Mouse (Mus musculus): ENCODE results near the gene Phex. TPM values are rescaled to one million over a fixed set of nuclear protein-coding genes. Genes with fewer than 3 reads are reported as not detected.
A peak's percentile ranks its signal among the peaks of the same experiment; 100 is the strongest.

Gene Phex
- polyA plus RNA-seq (2014; fragmentation: Nextera tagmentation; extraction: Ambion mirVana) = 0.08 and 0.22 TPM in 2 replicates

DNA sequence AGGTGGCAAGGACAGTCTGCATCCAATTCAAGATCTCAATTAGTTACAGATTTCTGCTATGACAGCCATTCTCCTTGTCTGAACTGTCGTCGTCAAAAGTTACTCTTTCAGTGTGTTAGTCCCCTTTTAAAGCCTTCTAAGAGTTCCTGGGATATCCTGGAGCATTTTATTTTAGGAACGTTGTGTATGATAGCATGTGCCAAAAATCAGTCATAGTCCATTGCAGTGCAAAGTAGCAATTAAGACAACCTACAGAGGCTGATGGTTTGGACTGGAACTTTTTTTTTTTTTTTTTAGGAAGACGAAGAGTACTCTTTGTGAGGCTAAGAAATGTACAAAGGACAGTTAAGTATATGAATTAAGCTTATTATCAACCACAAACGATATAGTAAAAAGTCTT, at the start of gene Phex:
Gene Phex, minus strand, starts transcription at position 101 of the 400 bp plus-strand sequence.
- ATAC-seq (replicated peaks; ENCODE audit: low FRiP score, low TSS enrichment, low read depth) = no peak
- no peak within 1 kb of the TSS for H3K9ac ChIP-seq (ENCODE audit: low read length)
- no peaks in the 10 kb centered on the region for H3K36me3 ChIP-seq (ENCODE audit: control insufficient read depth, insufficient read depth, low read length)
- H3K9me3 ChIP-seq (ENCODE audit: control insufficient read depth, low read length) = no peaks in the 10 kb centered on the region
- DNase-seq (ENCODE audit: low spot score) = no peak
- no peaks in the 10 kb centered on the region for H3K27me3 ChIP-seq (replicated peaks; ENCODE audit: control insufficient read depth, insufficient read depth, low read length)
- H3K4me2 ChIP-seq (ENCODE audit: low read length) = no peak within 1 kb of the TSS
- WGBS = 70% methylated on average over 5 of the region's 5 CpGs
- no peaks in the 10 kb centered on the region for H3K4me1 ChIP-seq (replicated peaks; ENCODE audit: control insufficient read depth, insufficient read depth, low read length)
- no peak within 1 kb of the TSS for H3K27ac ChIP-seq (ENCODE audit: low read depth)
- H3K4me3 ChIP-seq (ENCODE audit: low read depth, low read length) = no peak within 1 kb of the TSS

DNA sequence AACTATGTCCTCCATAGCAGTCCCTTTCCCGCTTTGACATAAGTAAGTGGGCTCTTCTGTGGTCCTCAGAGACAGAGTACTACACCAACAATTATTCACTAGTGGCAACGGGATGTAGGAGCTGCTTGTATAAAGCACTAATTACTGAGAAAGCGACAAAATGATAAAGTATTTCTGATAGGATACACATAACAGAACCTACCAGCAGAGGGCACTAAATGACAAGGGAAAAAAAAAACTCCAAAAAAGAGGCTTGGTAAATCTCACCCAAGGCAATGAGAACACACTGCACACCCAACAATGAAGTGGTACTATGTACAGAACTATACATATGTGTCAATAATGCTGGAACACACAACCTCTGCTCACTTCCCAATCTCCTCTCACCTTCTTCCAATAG, 47.6 kb upstream of the Phex start:
- Histone ChIP-seq H3K27ac (ENCODE audit: low read depth) (no peak overlapping the region), H3K4me3 (ENCODE audit: low read depth, low read length) (no peak overlapping the region), H3K27me3 (replicated peaks; ENCODE audit: control insufficient read depth, insufficient read depth, low read length) (no peaks in the 10 kb centered on the region), H3K9me3 (ENCODE audit: control insufficient read depth, low read length) (no peaks in the 10 kb centered on the region), H3K4me2 (ENCODE audit: low read length) (no peak overlapping the region), H3K4me1 (replicated peaks; ENCODE audit: control insufficient read depth, insufficient read depth, low read length) (no peaks in the 10 kb centered on the region), H3K36me3 (ENCODE audit: control insufficient read depth, insufficient read depth, low read length) (peaks cover 9% of the 10 kb centered on the region; the same call in 1 of the 2 replicates), H3K9ac (ENCODE audit: low read length) (no peak overlapping the region)
- DNase-seq (ENCODE audit: low spot score) (no peak), ATAC-seq (replicated peaks; ENCODE audit: low FRiP score, low TSS enrichment, low read depth) (no peak)
- 76% methylated on average over 3 of the region's 3 CpGs for WGBS

DNA sequence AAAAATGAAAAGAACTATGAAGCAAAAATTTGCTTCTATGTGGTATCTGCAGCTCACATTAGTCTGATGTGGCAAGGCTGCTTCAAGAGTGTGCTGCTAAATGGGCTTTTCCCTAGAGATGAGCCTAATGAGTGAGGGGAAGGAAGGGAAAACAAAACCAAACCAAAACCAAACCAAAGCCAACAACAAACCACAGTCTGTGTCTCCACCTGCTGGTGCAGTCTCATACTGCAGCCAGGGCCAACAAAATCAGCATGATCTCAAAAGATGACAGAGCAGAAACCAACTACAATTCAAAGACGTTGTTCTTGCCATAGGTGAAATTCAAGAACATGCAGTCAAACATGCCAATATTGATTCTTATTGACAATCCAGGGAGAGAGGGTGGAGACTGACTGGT, 39.3 kb upstream of the Phex start:
- ATAC-seq (replicated peaks; ENCODE audit: low FRiP score, low TSS enrichment, low read depth) = no peak
- 74% methylated on average over 1 of the region's 1 CpGs for WGBS
- H3K4me2 ChIP-seq (ENCODE audit: low read length) = no peak overlapping the region

DNA sequence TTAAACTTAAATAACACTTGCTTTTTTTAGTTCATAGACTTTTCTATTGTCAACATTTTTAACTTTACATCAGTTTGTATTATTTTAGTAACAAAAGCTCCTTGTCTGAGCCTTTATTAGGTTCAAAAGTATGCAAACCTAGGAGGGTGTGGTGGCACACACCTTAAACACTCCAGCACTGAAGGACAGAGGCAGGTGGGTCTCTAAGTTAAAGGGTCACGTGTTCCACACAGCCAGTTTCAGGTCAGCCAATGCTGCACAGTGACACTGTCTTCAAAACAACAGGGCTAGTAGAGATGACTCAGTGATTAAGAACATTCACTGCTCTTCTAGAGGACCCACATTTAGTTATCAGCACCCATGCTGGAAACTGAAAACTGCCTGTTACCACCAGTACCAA, 33.9 kb upstream of the Phex start:
- no peak overlapping the region for H3K27ac ChIP-seq (ENCODE audit: low read depth)
- no peak overlapping the region for H3K9ac ChIP-seq (ENCODE audit: low read length)
- DNase-seq (ENCODE audit: low spot score) (no peak), ATAC-seq (replicated peaks; ENCODE audit: low FRiP score, low TSS enrichment, low read depth) (no peak)
- H3K27me3 ChIP-seq (replicated peaks; ENCODE audit: control insufficient read depth, insufficient read depth, low read length) = no peaks in the 10 kb centered on the region
- no peak overlapping the region for H3K4me2 ChIP-seq (ENCODE audit: low read length)
- 80% methylated on average over 1 of the region's 1 CpGs for WGBS
- H3K36me3 ChIP-seq (ENCODE audit: control insufficient read depth, insufficient read depth, low read length) = no peaks in the 10 kb centered on the region
- no peaks in the 10 kb centered on the region for H3K9me3 ChIP-seq (ENCODE audit: control insufficient read depth, low read length)
- H3K4me1 ChIP-seq (replicated peaks; ENCODE audit: control insufficient read depth, insufficient read depth, low read length) = no peaks in the 10 kb centered on the region
- H3K4me3 ChIP-seq (ENCODE audit: low read depth, low read length) = no peak overlapping the region

More for the DNA sequence above, 39.3 kb upstream of the Phex start:
- H3K9ac ChIP-seq (ENCODE audit: low read length) = no peak overlapping the region
- no peaks in the 10 kb centered on the region for H3K27me3 ChIP-seq (replicated peaks; ENCODE audit: control insufficient read depth, insufficient read depth, low read length)
- H3K27ac ChIP-seq (ENCODE audit: low read depth) = no peak overlapping the region
- H3K4me3 ChIP-seq (ENCODE audit: low read depth, low read length) = no peak overlapping the region
- H3K4me1 ChIP-seq (replicated peaks; ENCODE audit: control insufficient read depth, insufficient read depth, low read length) = no peaks in the 10 kb centered on the region
- H3K36me3 ChIP-seq (ENCODE audit: control insufficient read depth, insufficient read depth, low read length) = no peaks in the 10 kb centered on the region; the same call in 1 of the 2 replicates
- DNase-seq (ENCODE audit: low spot score) = peak; percentile 79
- no peaks in the 10 kb centered on the region for H3K9me3 ChIP-seq (ENCODE audit: control insufficient read depth, low read length)

DNA sequence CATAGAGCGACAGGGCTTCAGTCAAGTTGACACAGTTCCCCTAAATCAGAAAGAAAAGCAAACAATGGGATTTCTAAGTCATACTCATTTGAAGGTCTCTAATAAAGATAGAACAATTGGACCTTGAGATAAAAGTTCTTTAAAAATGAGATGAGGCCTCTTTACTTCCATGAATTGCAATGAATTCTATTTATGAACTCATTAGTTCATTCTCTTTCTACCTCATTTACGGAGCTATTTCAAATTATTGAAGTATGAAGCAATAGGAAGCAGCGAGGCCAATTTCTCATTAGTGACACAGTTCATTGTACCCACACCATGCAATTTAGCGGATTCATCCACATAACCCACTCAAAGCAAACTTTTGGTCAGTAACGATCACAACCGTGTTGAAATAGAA, 32.3 kb upstream of the Phex start:
- Histone ChIP-seq H3K9ac (ENCODE audit: low read length) (no peak overlapping the region), H3K9me3 (ENCODE audit: control insufficient read depth, low read length) (no peaks in the 10 kb centered on the region), H3K4me2 (ENCODE audit: low read length) (no peak overlapping the region), H3K4me1 (replicated peaks; ENCODE audit: control insufficient read depth, insufficient read depth, low read length) (no peaks in the 10 kb centered on the region), H3K27ac (ENCODE audit: low read depth) (no peak overlapping the region), H3K27me3 (replicated peaks; ENCODE audit: control insufficient read depth, insufficient read depth, low read length) (no peaks in the 10 kb centered on the region), H3K36me3 (ENCODE audit: control insufficient read depth, insufficient read depth, low read length) (0 out of 2 replicates have a peak, but pooled peaks cover 3% of the 10 kb centered on the region), H3K4me3 (ENCODE audit: low read depth, low read length) (no peak overlapping the region)
- WGBS = 84% methylated on average over 6 of the region's 6 CpGs
- ATAC-seq (replicated peaks; ENCODE audit: low FRiP score, low TSS enrichment, low read depth) (no peak), DNase-seq (ENCODE audit: low spot score) (no peak)

DNA sequence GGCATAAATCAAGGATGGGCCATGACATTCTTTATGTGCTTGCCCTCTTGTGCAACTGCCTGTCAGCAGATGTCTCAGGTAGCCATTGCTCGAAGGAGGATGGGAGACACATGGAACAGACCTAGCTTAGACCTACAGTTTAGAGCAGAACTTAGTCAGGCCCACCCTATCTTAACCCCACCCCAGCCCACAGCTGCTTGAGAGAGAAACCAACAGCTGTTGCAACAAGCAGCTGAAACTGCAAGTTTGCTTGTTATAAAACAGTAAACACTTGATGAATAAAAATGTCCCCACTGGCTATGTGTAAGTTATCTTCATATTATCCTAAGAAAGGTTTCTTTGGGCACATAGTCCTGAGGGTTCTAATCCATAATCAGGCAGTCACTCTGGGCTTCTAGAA, 19.7 kb upstream of the Phex start:
- H3K27me3 ChIP-seq (replicated peaks; ENCODE audit: control insufficient read depth, insufficient read depth, low read length) = no peaks in the 10 kb centered on the region
- H3K9ac ChIP-seq (ENCODE audit: low read length) = no peak overlapping the region
- H3K9me3 ChIP-seq (ENCODE audit: control insufficient read depth, low read length) = no peaks in the 10 kb centered on the region
- DNase-seq (ENCODE audit: low spot score) (no peak), ATAC-seq (replicated peaks; ENCODE audit: low FRiP score, low TSS enrichment, low read depth) (no peak)
- no peaks in the 10 kb centered on the region for H3K4me1 ChIP-seq (replicated peaks; ENCODE audit: control insufficient read depth, insufficient read depth, low read length)
- H3K27ac ChIP-seq (ENCODE audit: low read depth) = no peak overlapping the region
- no peak overlapping the region for H3K4me3 ChIP-seq (ENCODE audit: low read depth, low read length)
- 78% methylated on average over 1 of the region's 1 CpGs for WGBS
- H3K36me3 ChIP-seq (ENCODE audit: control insufficient read depth, insufficient read depth, low read length) = no peaks in the 10 kb centered on the region
- H3K4me2 ChIP-seq (ENCODE audit: low read length) = no peak overlapping the region

DNA sequence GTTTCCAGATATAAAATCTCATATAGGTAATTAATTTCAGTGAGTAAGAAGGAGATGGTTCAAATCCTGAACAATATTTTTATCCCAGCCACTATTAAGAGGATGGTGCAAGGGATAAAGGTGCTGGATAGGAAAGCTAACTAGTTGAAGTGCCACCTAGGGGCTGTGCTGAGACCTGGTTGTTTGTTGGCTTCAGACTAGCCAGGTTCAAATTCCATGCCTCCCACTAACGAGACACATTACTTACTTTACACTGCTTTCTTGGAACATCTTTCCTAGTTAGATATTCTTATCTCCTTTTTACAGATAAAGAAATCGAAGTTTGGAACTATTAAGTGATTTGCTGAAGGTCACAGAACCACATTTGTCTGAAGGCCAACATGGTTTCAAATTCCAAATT, 4.3 kb upstream of the Phex start:
- no peak for DNase-seq (ENCODE audit: low spot score)
- no peaks in the 10 kb centered on the region for H3K36me3 ChIP-seq (ENCODE audit: control insufficient read depth, insufficient read depth, low read length)
- no peaks in the 10 kb centered on the region for H3K27me3 ChIP-seq (replicated peaks; ENCODE audit: control insufficient read depth, insufficient read depth, low read length)
- H3K27ac ChIP-seq (ENCODE audit: low read depth) = no peak overlapping the region
- H3K9ac ChIP-seq (ENCODE audit: low read length) = no peak overlapping the region
- H3K9me3 ChIP-seq (ENCODE audit: control insufficient read depth, low read length) = no peaks in the 10 kb centered on the region
- 53% methylated on average over 2 of the region's 2 CpGs for WGBS
- no peak overlapping the region for H3K4me3 ChIP-seq (ENCODE audit: low read depth, low read length)
- no peak overlapping the region for H3K4me2 ChIP-seq (ENCODE audit: low read length)
- no peak for ATAC-seq (replicated peaks; ENCODE audit: low FRiP score, low TSS enrichment, low read depth)
- no peaks in the 10 kb centered on the region for H3K4me1 ChIP-seq (replicated peaks; ENCODE audit: control insufficient read depth, insufficient read depth, low read length)

DNA sequence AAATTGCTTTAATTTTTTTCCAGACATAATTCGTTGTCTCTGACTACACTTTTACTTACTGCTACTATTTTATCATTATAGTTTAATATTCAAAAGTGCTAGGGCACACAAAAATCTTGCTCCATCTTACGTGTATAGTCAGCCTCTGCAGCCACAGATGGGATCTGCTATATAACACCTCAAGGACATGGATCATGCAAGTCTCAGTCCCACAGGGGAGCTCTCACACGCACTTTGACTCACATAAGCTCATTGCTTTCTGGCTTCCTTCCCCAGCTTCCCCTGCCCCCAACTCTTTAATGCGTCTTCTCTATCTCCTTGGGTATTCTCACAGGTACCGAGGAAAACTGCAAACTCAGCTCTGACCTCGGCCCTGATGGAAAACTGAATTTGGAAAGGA, 10.2 kb downstream of the Phex start:
- Histone ChIP-seq H3K27ac (ENCODE audit: low read depth) (no peak overlapping the region), H3K4me2 (ENCODE audit: low read length) (no peak overlapping the region), H3K27me3 (replicated peaks; ENCODE audit: control insufficient read depth, insufficient read depth, low read length) (no peaks in the 10 kb centered on the region), H3K9me3 (ENCODE audit: control insufficient read depth, low read length) (no peaks in the 10 kb centered on the region), H3K4me3 (ENCODE audit: low read depth, low read length) (no peak overlapping the region), H3K36me3 (ENCODE audit: control insufficient read depth, insufficient read depth, low read length) (no peaks in the 10 kb centered on the region), H3K4me1 (replicated peaks; ENCODE audit: control insufficient read depth, insufficient read depth, low read length) (no peaks in the 10 kb centered on the region), H3K9ac (ENCODE audit: low read length) (no peak overlapping the region)
- no peak for ATAC-seq (replicated peaks; ENCODE audit: low FRiP score, low TSS enrichment, low read depth)
- DNase-seq (ENCODE audit: low spot score) = no peak
- 53% methylated on average over 6 of the region's 6 CpGs for WGBS

DNA sequence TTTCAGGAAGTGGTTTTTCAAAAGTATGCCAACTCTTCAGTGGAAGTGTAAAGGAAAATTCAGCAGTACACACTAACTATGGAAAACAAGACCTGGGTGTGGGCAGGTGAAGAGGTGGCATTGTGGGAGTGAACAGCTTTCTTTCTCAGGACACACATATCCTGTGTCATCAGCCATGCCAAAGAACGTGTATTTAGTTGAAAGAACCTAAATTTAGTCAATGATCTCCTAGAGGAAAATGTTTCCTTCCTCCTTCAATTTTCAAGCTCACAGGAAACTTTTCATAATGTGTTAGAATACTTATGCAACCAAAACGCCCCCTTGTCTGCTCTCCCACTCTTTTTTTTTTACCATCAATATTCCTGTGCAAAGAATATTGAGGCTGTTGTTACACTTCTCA, 23.9 kb downstream of the Phex start:
- ATAC-seq (replicated peaks; ENCODE audit: low FRiP score, low TSS enrichment, low read depth) = no peak
- Histone ChIP-seq H3K27ac (ENCODE audit: low read depth) (no peak overlapping the region), H3K9ac (ENCODE audit: low read length) (no peak overlapping the region), H3K4me3 (ENCODE audit: low read depth, low read length) (no peak overlapping the region), H3K4me1 (replicated peaks; ENCODE audit: control insufficient read depth, insufficient read depth, low read length) (no peaks in the 10 kb centered on the region), H3K27me3 (replicated peaks; ENCODE audit: control insufficient read depth, insufficient read depth, low read length) (no peaks in the 10 kb centered on the region), H3K9me3 (ENCODE audit: control insufficient read depth, low read length) (no peaks in the 10 kb centered on the region), H3K36me3 (ENCODE audit: control insufficient read depth, insufficient read depth, low read length) (no peaks in the 10 kb centered on the region), H3K4me2 (ENCODE audit: low read length) (no peak overlapping the region)
- 67% methylated on average over 2 of the region's 2 CpGs for WGBS
- no peak for DNase-seq (ENCODE audit: low spot score)
